Mouse (Mus musculus) B cell, adult 2 months (primary cell): ENCODE measurements around the gene 4930558K02Rik.

ENCODE experiments used
- DNase-seq, 2 experiments: peaks; one replicate each; pipeline ENCODE4 v3.0.0; 2022

4930558K02Rik gene

GRCm38 (mm10) chr1:161896130-161896529, 83.3 kb downstream of the 4930558K02Rik start:
- peak; percentile 68 to 73 for DNase-seq

GRCm38 (mm10) chr1:161895014-161895413, 84.4 kb downstream of the 4930558K02Rik start:
- no peak for DNase-seq

- no peak for DNase-seq
Measured at GRCm38 (mm10) chr1:161894553-161894952, 84.9 kb downstream of the 4930558K02Rik start.

- DNase-seq = no peak
Measured at GRCm38 (mm10) chr1:161894126-161894525, 85.3 kb downstream of the 4930558K02Rik start.
